Mouse (Mus musculus) ovary, postnatal 36 days (tissue): ENCODE data around the gene Ncln.
A peak's percentile ranks its signal among the peaks of the same experiment; 100 is the strongest.

Experiments used
- DNase-seq: peaks from one replicate; pipeline ENCODE4 v3.0.0; 2022; ENCODE audit warnings: low spot score, mixed read lengths

The Ncln gene

DNA sequence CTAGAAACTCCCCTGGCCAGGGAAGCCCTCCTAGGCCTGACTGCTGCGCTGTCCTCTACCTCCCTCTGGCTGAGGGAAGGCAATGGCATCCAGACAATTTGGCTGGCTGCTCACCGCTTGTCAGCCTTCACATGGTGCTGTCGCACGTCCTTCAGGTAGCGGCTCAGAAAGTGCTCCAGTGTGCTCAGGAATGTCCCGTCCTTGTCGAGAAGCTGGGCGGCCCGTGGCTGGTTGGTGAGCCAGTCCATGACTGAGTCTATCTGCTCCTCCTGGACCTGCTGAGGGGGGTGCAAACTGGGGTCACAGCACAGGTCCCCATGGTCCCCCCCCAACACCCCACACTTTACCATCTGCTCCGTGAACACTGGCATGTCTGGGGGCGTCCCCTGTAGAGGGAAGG, 8.1 kb downstream of the Ncln start:
- DNase-seq = no peak

DNA sequence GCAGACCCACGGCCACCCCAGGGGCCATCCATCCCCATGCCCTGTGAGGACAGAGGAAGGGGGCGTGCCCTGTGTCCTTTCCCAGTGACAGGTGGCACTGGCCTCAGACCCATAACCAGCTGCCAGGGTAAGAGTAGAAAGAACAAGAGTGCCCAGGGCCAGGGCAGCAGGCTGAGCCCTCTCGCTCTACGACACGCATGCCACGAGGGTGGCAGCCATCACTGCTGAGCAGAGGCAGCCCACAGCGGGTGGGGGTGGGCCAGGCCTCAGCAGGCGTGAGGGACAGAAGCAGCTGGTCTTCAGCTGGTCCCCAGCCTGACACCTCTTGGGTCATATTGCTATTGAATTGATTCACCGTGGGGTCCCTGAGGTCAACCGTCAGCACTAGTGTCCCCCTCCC, 9.7 kb downstream of the Ncln start:
- DNase-seq = no peak

DNA sequence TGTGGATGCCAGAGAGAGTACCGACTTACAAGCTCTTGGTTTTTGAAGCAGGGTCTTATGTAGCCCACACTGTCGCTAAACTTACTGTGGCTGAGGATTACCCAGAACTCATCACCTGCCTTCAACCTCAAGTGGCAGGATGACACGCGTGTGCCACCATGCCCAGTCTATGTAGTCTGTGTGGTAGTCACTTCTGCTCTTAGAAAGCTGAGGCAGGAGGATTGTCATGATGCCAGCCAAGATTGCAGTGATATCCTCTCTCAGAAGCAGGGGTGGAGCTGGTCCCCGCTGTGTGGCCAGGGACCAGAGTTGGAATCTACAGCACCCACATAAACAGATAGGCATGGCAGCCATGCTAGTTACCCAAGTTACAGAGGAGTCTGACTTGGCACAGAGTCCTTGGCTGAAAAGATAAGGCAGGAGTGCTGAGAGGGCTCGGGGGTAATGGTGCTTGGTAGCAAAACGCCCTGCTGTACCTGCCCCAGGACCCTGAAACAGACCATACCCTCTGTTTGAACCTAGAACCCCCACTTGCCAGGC, 10.6 kb downstream of the Ncln start:
- no peak for DNase-seq

DNA sequence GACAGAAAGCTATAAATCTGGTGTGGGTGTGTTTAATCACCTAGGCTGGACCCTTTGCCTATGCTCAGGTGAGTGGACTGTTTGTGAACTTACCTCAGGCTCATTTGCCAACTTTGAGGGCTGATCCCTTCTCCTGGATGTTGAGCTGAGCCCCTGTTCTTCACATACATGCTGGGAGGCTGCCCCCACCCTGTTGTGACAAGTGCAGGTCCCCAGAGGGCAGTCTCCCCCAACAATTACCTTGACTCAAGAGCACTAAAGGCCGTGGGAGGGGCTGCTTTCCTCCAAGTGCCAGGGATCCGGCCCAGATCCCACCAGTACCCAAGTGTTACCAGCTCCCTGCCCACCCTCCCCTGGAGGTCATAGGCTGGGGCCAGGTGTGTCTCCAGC, 11.1 kb downstream of the Ncln start:
- no peak for DNase-seq

DNA sequence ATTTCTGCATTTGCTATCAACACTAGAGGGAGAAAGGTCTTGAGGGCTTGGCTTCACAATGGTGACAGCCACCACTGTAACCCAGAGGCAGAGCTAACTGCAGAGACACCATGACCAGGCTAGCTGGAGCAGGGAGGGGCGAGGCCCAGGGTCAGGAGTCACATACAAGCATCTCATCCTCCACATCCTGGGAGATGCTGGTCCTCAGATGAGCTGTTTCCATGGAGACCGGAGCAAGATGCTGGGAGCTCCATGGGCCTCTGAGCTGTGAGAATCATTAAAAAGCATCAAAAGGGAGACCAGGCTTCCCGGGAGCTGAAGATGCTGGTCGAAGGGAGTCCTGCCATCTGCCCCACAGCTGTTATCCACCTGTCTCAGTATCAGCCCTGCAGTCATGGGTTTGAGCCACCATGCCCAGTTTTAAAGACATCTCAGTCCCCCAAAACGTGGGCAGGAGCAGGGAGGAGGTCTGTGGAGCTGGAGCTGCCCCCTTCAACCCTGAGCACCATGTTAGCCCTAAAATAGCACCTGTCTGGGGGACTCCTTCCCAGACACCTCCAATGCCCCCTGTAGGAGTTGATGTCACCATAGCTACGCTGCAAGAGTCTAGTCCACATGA, 11.6 kb downstream of the Ncln start:
- no peak for DNase-seq

DNA sequence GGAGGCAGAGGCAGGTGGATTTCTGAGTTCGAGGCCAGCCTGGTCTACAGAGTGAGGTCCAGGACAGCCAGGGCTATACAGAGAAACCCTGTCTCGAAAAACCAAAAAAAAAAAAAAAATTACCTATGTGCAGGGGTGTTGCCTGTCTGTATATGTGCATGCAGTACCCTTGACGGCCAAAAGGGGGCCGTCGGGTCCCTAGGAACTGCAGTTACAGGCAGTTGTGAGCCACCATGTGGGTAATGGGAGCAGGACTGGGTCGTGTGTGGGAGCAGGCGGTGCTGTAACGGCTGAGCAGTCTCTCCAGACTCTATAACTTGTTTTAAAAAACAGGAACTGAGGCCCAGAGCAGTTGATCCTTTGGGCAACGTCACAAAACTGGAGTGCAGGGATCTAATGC, 12.2 kb downstream of the Ncln start:
- no peak for DNase-seq

DNA sequence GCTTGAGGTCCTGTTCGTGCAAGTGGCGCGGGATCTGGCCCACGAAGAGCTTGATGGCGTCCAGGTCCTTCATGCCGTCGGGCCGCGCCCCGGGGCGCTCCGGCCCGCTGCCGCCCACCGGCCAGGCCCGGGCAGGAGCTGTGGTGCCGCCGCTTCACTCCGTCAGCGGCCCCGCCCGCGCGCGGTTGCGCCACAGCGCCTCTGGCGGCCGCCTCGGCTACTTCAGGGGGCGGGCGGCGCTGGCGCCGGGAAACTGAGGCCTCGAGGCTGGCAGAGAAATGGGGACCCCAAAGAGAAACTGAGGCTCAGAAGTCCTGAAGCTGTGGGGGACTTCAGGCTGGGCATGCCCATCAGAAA, 13.7 kb downstream of the Ncln start, which contains the start of gene Celf5:
Celf5 (minus strand) TSS at position 177 of the 357 bp plus-strand sequence.
- peak; percentile 54 for DNase-seq

DNA sequence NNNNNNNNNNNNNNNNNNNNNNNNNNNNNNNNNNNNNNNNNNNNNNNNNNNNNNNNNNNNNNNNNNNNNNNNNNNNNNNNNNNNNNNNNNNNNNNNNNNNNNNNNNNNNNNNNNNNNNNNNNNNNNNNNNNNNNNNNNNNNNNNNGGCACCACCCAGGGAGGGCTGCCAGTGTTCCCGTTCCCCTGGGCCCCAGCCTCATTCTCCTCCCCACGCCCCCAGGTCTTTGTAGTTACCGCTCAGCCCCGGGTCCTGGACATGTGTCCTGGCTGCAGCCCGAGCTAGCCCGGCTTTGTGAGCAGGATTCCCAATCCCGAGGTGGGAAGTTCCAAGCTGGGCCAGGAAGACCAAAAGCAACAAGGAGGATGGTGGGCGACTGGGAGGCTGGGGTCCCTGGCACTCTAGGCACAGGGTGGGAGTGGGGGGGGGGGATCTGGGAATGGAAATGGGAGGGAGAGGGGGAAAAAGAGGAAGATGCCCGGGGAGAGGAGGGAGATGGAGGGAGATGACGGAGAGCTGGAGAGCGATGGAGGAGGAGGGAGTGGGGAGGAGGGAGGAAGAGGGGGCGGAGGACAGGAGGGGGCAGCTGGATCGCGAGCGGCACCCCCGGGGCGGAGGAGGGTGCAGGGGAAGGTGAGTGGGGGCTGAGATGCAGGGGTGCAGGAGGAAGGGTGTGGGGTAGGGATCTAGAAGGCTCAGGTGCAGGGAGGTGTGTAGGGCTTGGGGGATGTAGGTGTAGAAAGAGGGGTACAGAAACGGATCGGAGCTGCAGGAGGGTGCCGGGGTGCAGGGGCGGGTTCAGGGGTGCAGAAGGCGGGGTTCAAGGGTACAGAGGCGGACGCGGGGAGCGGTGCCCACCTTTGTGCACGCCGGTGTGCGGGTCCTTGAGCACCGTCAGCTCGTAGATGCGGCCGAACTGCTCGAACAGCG, 14.3 kb downstream of the Ncln start:
- DNase-seq = no peak

DNA sequence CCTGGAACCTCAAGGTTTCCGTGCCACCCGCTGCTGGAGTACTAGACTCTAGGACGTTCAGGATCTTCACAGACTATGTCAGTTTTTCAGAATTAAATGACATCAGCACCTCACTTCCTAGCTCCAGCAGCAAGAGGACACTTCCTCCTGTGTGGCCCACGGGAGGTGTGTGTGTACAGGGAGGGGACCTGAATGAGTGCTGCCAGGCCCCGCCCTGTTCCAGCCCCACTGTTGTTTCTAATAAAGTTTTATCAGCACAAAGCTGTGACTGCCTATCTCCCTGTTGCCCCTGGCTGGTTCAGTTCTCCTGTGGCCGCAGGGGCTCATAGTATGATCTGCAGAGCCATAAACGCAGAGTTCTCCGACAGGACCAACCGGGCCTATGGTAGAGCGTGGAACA, 21.7 kb downstream of the Ncln start:
- DNase-seq = no peak

DNA sequence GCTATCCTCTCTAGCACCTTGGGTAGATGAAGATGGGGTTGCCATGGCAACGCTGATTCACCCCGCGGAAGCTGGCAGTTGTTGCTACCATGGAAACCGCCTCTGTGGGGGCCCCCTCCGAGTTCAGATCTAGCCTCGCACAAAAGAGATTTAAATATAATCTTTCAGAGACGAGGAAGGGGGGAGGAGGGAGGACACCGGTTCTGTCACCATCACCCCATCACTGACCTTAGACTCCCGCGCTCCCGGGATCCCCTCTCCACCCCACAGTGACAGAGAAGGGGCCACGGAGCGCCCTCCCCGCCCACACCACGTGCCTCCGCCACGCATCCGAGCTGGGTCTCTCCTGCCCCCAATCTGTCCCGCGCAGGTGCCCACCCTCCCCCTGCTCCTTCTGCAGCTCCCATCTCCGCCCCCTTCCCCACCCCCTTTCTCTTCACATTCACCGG, 23.2 kb downstream of the Ncln start:
- no peak for DNase-seq

DNA sequence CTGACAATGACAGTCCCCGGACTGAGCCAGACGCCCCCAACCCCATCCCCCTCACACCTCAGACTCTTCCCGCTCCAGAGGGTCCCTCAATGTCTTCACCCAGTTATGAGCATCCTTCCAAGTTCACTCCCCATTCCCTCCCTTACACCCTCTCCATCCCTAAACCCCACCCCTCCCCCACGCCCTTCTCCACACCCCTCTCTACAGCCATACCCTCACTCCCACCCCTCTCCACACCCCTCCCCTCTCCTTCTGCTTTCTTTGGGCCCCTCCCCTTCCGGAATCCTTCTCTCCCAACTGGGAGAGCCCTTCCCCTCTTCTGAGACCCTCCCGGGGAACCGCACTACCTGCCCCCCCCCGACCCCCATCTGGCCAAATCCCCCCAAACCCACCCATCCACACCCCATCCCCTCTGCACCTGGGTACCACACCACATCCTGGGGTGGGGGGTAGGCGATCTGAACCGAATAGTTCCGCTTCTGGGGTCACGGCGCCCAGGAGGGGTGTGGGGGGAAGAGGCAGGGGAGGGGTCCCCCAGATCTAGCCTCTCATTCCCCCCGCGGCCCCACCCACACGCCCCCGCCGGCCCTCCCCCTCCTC, 23.7 kb downstream of the Ncln start:
- DNase-seq = no peak

DNA sequence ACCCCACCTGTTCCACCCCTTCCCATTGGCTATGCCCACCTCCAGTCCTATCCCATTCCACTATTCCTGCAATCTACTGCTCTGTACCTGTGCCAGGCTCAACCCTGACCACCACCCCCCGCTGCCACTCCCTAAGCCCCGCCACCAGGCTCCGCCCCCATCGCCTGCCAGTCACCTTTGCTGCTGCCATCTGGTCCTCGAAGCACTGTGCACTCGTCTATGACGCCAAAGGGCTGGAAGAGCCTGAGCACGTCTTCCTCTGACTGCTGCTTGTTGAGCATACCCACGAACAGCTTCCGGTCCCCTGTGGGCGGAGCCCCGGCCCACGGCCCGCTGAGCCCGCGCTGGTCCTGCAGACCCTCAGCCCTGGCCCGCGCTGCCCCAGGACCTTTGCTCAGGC, 25.7 kb downstream of the Ncln start:
- DNase-seq = no peak

DNA sequence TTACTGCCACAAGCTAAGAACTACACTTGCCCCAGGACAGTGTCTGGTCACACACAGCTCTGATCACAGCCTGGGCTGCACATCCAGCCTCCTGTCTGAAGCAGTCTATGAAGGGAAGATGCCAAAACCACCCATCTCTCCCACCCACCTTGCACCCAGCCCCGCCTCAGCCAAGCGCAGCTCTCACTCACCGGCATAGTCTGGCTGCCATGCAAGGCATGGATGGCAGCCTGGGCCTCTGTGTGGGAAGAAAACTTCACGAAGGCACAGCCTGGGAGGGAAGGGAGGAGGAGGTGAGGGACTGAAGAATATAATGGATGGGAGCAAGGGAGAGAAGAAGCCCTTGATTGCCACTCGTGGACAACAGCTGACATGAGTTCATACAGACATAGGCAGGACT, 26.9 kb downstream of the Ncln start:
- DNase-seq = no peak

DNA sequence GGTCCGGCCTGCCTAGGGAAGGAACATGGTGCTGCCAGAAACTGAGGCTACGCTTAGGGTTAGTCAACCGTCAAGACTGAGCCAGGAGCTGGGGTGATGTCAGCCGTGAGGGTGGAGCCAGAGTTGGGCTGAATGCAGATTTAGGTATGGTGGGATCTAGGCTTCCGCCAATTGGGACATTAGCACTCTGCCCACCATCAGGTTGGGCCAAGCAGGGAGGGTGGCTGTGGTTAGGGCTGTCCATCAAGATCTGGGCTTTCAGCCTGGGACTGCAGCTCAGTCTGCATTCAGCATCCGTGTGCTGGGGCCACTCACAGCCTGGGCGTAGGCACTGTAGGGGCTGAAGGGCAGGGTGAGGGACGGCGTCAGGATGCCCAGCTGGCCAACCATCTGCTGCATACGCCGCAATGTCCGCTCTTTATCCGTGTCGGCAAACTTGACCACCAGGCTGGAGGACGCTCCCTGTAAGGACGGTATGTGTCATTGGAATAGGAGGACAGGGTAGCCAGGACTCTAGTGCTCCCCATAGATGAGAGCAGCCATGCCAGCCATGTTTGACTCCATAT, 28.4 kb downstream of the Ncln start:
- peak; percentile 1 for DNase-seq

DNA sequence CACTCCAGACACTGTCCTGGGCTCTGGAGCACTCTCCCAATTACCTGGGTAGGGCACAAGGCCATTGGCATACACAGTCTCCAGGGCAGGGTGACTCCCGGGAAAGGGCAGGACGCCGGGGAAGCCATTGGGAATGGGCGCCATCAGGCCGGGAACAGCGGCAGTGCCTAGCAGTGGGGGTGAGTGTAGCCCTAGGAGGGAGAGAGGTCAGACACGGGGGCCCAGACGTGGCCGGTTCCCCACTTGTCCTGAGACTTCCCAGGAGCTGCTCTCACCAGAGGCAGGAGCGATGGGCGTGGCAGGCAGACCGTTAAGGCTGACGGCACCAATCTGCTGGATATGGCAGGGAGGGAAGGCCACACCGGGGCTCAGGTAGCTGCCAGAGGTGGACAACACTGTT, 29.3 kb downstream of the Ncln start:
- DNase-seq = peak; percentile 2

DNA sequence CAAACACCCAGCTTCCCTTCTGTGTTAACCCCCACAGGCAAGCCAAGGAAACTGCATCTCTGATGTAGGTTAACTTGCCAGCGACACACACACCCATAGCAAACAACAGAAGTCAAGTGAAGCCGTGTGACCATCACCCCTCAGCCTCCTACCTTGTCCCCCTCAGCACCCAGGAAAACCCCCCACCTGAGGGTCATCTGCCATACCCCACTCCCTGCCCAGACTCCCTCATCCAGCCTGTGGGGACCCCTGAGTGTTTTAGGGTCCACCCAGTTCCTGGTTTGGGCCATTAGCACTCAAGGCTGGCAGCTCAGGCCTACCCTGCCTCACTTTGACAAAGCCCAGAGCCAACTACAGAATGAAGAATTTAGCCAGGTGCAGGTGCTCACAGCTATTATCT, 30.1 kb downstream of the Ncln start:
- no peak for DNase-seq

DNA sequence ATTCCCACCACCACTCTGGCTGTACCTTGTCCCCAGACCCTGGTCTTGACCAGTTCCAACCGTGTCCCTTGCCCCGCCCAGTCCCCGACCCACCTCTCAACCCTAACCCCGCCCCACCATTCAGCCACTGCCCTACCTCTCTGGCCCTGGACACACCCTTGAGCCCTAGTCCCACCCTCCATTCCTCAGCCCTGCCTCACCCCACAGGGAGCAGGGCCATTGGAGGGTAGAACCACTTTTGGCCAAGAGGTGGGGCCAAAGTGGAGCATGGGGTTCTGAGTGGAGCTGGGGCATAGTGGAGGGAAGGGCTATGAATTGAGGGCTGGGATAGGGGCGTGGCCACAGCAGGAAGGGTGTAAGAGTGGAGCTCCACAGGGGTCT, 30.9 kb downstream of the Ncln start:
- DNase-seq = peak; percentile 2

DNA sequence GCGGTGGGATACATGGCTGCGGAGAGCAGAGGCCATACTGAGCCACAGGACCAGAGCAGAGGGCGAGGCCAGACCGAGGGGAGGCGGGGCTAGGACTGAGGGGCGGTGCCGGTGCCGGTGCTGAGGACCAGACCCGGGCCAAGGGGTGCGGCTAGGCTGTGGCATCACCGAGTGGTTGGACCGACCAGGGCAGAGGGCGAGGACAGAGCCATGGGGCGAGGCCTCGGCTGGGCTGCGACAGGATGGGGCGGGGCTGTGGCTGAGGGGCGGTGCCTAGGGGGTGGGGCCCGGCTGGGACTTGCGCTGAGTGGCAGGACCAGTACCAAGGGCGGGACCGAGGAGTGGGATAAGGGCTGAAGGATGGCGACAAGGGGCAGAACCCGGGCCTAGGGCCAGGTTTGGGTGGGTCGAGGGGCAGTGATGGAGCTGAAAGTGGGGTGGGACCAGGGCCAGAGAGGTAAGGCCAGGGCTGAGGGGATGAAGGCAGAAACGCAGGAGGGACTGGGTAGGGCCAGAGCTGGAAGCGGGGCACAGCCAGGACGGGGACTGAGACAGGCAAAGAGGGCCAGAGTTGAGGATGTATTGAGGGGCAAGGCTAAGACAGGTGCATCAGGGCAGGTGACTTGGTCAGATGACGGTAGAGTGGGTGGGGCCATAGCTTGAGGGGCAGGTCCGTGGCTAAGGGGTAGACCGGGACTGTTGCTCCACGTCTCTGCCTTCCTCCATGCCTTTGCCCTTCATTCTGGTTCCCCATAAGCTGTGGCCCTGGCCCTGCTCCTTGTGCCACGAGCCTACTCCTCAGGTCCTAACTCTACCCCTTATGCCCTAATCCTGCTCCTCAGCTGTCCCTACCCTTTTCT, 31.6 kb downstream of the Ncln start:
- DNase-seq = peak; percentile 41

DNA sequence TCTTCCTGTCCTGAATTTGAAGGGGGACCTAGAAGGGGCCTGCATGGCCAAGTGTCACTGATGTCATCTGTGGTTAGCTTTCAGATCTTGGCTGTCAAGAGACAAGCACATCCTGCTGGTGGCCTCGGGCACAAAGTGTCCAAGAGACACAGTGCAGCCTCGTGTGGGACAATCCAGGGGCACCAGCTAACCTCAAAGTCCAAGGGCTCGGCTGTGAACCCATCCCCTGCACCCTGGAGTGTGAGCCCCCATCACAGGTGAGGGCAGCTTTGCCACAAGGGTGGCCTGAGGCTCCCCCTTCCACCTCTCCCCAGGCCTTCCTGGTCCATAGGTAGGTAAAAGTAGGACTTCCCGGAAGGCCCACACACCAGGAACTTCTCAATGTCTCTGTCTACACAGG, 32.7 kb downstream of the Ncln start:
- DNase-seq = peak; percentile 2

DNA sequence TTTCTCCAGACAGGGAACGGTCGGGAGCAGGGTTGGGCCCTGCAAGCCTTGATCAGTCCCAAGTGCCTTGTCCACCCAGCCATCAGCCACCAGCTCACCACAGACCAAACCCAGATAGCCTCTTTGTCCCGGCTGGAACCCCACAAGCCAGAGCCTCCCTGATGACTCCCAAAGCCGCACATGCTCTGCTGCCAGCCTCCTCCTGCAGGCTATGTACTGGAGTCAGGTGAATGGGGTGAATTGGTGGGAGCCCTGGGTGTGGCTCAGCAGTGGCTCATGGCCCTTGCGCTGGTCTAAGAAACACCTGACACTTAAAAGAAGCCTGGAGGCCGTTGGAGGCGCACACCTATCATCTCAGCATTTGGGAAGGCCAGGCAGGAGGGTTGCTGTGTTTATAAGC, 33.3 kb downstream of the Ncln start:
- peak; percentile 2 for DNase-seq

DNA sequence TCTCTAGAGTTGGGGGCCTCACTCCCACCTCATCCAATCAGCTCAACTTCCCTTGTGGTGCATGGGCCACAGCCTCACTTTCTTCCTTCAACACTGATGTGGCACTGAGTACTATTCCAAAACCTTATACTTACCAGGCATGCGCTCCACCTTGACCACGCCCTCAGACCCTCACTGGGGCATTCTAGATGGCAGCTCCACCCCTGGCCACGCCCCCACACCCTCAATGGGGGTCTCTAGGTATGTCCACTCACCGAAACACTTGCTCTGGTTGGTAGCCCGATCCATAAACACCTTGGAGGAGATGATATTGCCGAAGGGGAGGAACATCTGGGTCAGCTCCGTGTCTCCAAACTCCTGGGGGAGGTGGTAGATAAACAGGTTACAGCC, 33.8 kb downstream of the Ncln start:
- peak; percentile 2 for DNase-seq
